Mouse (Mus musculus) kidney, adult 9 months (tissue): ENCODE data around the gene Panx2.

Experiments used
- DNase-seq: peaks from one replicate; pipeline ENCODE4 v3.0.0; 2022

The Panx2 gene

GRCm38 (mm10) chr15:89075478-89076147 lies 16.1 kb downstream of the Panx2 start:
- peak; percentile 89 for DNase-seq

- peak; percentile 58 for DNase-seq
Measured at GRCm38 (mm10) chr15:89076156-89076731, 16.7 kb downstream of the Panx2 start.

DNA sequence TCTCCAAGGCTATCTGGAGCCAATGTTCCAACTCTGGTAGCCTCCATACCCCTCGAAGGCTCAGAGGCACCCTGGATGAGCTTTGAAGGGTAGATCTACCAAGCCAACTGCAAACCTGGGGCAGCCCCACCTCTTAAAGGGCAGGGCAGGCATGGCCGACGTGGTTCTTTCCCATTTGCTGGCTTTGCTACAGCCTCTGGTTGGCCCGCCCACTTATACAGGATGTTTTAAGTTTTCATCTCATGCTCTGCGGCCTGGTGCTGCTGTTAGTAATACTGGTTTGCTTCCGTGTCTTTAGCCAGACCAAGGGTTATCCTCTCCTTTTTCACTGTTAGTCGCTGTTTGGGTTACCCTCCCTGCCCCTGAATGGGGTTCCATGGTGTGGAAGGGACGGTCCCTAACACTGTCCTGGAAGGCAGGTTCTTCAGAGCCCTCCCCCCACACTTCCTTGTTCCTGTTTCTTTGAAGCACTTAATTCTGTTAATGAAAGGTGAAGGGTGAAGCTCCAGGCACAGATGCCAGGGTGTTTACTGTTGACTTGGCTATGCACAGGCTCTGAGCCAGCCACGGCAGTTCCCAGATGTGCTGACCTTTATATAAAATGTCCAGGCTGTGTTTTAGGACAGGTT lies 18.8 kb downstream of the Panx2 start:
- DNase-seq = peak; percentile 90

DNA sequence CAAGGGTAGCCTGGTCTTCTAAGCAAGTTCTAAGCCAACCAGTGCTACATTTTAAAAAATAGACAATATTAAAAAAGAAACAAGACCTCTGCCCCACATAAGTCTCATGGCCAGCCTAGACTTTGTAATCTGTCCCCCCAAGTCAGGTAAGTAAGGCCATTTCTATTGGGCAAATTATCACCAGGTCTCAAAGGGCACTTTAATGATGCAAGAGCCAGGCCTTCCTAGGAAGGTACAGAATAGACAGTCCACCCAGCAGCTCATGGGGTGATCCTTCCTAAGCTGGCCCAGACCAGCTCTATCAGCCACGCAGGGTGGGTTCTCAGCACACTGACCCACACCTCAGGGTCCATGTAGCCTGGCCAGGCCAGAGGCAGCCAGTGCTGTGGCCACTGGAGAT lies 24.4 kb downstream of the Panx2 start:
- no peak for DNase-seq

DNA sequence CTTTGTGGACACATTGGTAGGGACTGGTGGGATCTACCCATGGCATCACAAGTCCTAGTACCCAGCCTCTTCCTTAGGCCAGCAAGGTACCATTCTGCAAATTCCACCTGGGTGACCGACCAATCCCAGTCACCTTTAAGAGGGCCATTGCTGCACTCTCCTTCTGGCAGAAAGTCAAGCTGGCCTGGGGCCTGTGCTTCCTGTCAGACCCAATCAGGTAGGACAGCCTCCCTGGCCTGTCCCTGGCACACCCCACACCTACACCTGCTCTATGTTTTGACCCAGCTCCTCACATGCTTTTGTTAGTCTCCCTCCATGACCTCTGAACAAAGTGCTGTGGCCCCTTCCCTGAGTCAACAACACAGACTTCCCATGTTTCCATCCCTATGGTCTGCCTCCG lies 25.3 kb downstream of the Panx2 start:
- DNase-seq = no peak

- peak; percentile 94 for DNase-seq
Measured at GRCm38 (mm10) chr15:89088607-89089247, 29.2 kb downstream of the Panx2 start, which contains the start of gene Selenoo. Gene Selenoo, plus strand, starts transcription at chr15:89089084.

GRCm38 (mm10) chr15:89089248-89090051 lies 29.9 kb downstream of the Panx2 start:
- DNase-seq = peak; percentile 63

DNA sequence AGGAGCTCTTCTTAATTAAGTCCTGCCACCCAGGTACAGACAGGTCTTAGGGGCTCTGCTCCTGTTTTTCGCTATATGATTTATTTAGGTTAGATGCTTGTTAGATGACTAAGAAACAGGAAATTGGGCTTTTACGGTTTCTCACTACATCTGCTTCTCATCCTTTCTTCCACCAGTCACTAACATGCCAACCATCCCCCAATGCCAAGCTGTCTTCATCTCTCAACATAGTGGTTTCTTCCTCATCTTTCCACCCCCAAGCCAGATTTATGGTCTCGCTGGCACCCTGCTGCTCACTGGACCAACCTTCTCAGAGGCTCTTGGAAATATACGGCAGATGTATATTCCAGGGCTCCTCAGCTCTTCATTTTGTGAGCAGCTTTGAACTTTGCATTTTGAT lies 31.1 kb downstream of the Panx2 start:
- no peak for DNase-seq

GRCm38 (mm10) chr15:89092181-89092580 lies 32.6 kb downstream of the Panx2 start:
- DNase-seq = no peak

DNA sequence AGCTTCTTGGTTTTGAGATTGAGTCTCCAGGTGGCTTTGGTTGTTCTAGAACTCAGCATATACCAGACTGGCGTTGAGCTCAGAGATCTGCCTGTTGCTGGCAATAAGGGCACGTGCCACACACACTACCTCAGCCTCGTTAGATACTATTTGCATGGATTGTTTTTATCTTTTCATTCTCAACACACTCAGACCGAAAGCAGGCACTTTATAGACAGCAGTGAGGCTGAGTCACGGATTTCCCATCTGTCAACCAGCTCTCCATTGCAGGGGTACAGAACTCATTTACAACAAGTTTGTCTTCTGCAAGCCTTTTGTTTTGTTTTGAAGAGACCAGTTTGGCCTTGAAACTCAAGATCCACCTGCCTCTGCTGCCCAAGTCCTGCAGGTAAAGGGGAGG lies 37.9 kb downstream of the Panx2 start:
- no peak for DNase-seq

DNA sequence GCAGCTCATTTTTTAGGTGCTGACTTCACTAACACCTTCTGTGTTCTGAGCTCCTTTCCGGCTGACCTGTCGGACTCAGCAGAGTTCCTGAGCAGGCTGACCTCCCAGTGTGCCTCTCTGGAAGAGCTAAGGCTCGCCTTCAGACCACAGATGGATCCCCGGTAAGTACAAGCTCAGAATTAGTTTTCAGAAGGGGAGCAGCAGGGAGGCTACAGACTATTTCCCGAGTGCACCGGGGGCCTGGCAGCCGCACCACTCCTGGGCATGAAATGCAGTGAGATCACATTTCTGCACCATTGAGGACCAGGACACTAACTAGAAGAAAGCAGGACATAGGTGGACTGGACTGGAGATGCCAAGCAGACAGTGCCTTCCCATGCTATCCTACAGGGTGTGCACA lies 39.1 kb downstream of the Panx2 start:
- DNase-seq = no peak

DNA sequence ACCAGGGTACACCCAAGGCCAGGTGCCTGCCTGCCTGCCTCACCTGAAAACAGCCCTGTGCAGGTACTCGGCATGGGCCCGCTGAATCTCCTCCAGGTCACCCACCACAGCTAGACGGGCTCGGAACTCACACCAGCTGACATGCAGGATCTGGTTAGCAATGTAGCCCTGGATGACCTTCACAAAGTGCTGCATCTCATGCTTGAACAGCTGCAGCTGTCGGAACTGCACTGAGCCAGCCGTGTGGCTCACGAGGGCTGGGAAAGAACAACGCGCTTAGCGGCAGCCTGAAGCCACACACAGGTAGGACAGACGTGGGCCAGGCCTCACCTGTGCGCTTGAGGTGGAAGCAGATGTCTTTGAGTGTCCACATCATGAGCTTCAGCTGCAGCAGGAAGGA lies 41.3 kb downstream of the Panx2 start:
- no peak for DNase-seq

- DNase-seq = no peak
Measured at GRCm38 (mm10) chr15:89102646-89103045, 43.1 kb downstream of the Panx2 start.

DNA sequence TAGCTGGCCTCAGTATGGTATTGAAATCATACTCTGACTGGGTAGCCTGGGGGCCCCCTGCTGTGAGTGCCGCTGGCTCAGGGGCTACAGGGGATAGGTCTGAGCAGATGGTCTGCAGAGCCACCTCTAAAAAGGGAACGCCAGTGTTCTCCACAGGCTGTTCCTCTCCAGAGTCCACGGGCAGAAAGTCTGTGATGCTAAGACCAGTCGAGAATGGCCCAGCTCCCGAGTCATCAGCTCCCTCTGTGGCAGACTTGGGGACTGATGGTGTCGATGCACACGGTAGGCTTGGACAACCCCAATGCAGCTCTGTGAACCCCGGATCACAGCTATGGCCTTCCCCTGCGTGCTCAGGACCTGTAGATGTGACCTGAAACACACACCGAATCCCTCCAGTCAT lies 44.4 kb downstream of the Panx2 start:
- DNase-seq = no peak

DNA sequence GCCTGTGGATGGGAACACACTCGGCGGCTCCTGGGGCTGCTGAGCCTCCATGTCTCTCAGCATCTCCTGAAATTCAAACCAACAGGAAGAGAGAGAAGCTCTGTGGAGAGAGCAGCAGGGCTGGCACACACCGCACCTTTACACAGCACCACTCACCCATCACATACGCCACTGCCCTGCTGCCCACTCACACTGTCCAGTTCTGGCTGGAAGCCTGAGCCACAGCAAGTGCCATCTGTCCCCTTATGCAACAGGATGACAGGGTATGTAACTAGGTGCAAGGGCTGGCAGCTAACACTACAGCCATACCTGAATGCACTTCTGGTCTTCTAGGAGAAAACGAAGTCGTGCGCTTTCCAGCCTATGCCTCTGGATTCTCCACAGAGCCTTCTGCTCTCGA lies 44.9 kb downstream of the Panx2 start:
- no peak for DNase-seq

DNA sequence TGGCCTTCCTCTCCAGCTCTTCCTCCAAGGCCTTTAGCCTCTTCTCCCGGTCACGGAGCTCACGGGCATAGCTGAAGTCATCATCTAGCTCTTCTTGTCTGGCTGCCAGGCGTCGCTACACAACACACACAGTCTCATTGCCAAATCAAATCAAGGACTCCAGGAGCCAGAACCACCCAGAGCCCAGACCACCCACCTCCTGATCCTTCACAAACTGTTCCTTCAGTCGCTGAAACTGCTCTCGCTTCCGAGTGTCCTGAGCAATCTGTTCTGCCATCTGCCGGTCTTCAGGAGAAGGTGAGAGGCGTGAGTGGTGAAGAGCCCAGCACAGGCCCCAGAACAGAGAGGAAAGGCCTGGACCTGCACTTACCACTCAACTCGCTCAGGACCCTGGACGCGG lies 46.5 kb downstream of the Panx2 start:
- no peak for DNase-seq

DNA sequence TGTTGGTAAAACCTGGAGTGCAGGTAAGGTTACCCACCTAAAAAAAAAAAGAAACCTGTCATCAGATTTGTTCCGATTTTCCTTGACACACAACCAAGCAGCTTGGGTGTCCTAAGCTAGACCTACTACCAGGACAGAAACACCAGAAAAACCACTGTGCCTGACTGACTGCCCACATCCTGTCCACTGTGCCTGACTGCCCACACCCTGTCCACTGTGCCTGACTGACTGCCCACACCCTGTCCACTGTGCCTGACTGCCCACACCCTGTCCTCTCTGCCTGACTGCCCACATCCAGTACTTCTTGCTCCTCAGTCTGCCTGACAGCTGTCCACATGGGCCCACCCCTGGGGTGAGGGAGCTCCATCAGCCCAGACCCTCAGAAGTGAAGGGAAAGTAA lies 47.4 kb downstream of the Panx2 start:
- no peak for DNase-seq

- DNase-seq = no peak
Measured at GRCm38 (mm10) chr15:89110147-89110546, 50.6 kb downstream of the Panx2 start.

DNA sequence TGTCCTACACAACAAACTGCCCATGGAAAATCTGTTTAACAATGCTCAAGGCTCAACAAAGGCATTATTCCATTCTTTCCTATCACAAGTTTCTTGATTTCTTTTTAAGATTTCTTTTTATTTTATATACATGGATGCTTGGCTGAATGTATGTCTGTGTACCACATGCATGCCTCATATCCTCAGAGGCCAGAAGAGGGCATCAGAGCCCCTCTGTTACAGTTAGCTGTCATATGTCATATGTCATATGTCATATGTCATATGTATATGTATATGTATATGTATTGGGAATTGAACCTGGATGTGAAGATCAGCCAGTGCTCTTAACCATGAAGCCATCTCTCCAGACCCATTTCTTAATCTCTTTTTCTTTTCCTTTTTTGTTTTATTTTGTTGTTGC lies 58.5 kb downstream of the Panx2 start:
- no peak for DNase-seq

- peak; percentile 96 for DNase-seq
Measured at GRCm38 (mm10) chr15:89122649-89123366, 63.3 kb downstream of the Panx2 start, which contains the start of gene Tubgcp6. Gene Tubgcp6, minus strand, starts transcription at chr15:89123112.
